Mouse (Mus musculus): ENCODE data around the gene Gm8220. TPM values are rescaled to one million over a fixed set of nuclear protein-coding genes. Genes with fewer than 3 reads are reported as not detected.
"Not testable (repeated sequence)": the region's sequence is repeated elsewhere in the genome, so short reads cannot be mapped to it uniquely, and the experiment has no call there.

Gene Gm8220
- not detected in 2 replicates for polyA plus RNA-seq (2011; ENCODE audit: insufficient read depth, insufficient read length, low replicate concordance, missing spikeins)

GRCm38 (mm10) chr14:44285280-44285679 is at the start of gene Gm8220:
Gm8220 (plus strand) TSS chr14:44285580.
- H3K4me1 ChIP-seq (ENCODE audit: control insufficient read depth, insufficient read depth, low read length); H3K27ac ChIP-seq (ENCODE audit: control insufficient read depth, insufficient read depth, low read depth, low read length, poor library complexity); H3K4me3 ChIP-seq (replicated peaks; ENCODE audit: control insufficient read depth, low read depth, low read length): not testable (repeated sequence)
- WGBS: 74% methylated on average over 2 of the region's 2 CpGs

GRCm38 (mm10) chr14:44248039-44248438 is 37.3 kb upstream of the Gm8220 start:
- TF ChIP-seq POLR2A (IDR thresholded peaks at IDR 0.05; ENCODE audit: borderline replicate concordance, control insufficient read depth, low read depth, low read length) (no peak), CTCF (IDR thresholded peaks at IDR 0.05; ENCODE audit: control insufficient read depth, insufficient read depth, low read length) (no peak)
- Histone ChIP-seq H3K4me3 (replicated peaks; ENCODE audit: control insufficient read depth, low read depth, low read length) (no peak overlapping the region), H3K27ac (ENCODE audit: control insufficient read depth, insufficient read depth, low read depth, low read length, poor library complexity) (no peak overlapping the region), H3K4me1 (ENCODE audit: control insufficient read depth, insufficient read depth, low read length) (no peaks in the 10 kb centered on the region)
- 84% methylated on average over 16 of the region's 16 CpGs for WGBS

- not testable (repeated sequence) for H3K4me3 ChIP-seq (replicated peaks; ENCODE audit: control insufficient read depth, low read depth, low read length); H3K4me1 ChIP-seq (ENCODE audit: control insufficient read depth, insufficient read depth, low read length); H3K27ac ChIP-seq (ENCODE audit: control insufficient read depth, insufficient read depth, low read depth, low read length, poor library complexity)
- WGBS: 66% methylated on average over 4 of the region's 4 CpGs
Observed at GRCm38 (mm10) chr14:44312049-44312448, 26.7 kb downstream of the Gm8220 start.

- H3K4me3 ChIP-seq (replicated peaks; ENCODE audit: control insufficient read depth, low read depth, low read length); H3K4me1 ChIP-seq (ENCODE audit: control insufficient read depth, insufficient read depth, low read length); H3K27ac ChIP-seq (ENCODE audit: control insufficient read depth, insufficient read depth, low read depth, low read length, poor library complexity): not testable (repeated sequence)
- no CpG with 5 or more reads among the region's 2 CpGs for WGBS
Observed at GRCm38 (mm10) chr14:44338484-44338883, 53.1 kb downstream of the Gm8220 start, which contains the start of gene Gm5930. Gm5930 (minus strand) TSS chr14:44338584.

Other genes with a start within 250 kb of the Gm8220 start
- 13.7 and 37.7 TPM in 2 replicates for gene Ear2, start 182.9 kb upstream of the Gm8220 start, polyA plus RNA-seq (2011; ENCODE audit: insufficient read depth, insufficient read length, low replicate concordance, missing spikeins)
- gene Gm3327, start 161.7 kb upstream of the Gm8220 start, polyA plus RNA-seq (2011; ENCODE audit: insufficient read depth, insufficient read length, low replicate concordance, missing spikeins): not detected in 2 replicates
- gene Gm8212, start 87.9 kb upstream of the Gm8220 start, polyA plus RNA-seq (2011; ENCODE audit: insufficient read depth, insufficient read length, low replicate concordance, missing spikeins): not detected in 2 replicates
- gene 4930503E14Rik, start 72.3 kb upstream of the Gm8220 start, polyA plus RNA-seq (2011; ENCODE audit: insufficient read depth, insufficient read length, low replicate concordance, missing spikeins): not detected in 2 replicates
- gene Gm5930, start 53.0 kb downstream of the Gm8220 start, polyA plus RNA-seq (2011; ENCODE audit: insufficient read depth, insufficient read length, low replicate concordance, missing spikeins): not detected in 2 replicates
- gene Gm8229, start 79.8 kb downstream of the Gm8220 start, polyA plus RNA-seq (2011; ENCODE audit: insufficient read depth, insufficient read length, low replicate concordance, missing spikeins): not detected in 2 replicates
- not detected in 2 replicates for gene Gm3371, start 125.1 kb downstream of the Gm8220 start, polyA plus RNA-seq (2011; ENCODE audit: insufficient read depth, insufficient read length, low replicate concordance, missing spikeins)
- gene Gm8232, start 148.1 kb downstream of the Gm8220 start, polyA plus RNA-seq (2011; ENCODE audit: insufficient read depth, insufficient read length, low replicate concordance, missing spikeins): not detected in 2 replicates
- not detected in 2 replicates for gene BC061237, start 206.9 kb downstream of the Gm8220 start, polyA plus RNA-seq (2011; ENCODE audit: insufficient read depth, insufficient read length, low replicate concordance, missing spikeins)
- not detected in 2 replicates for gene Gm17093, start 232.7 kb downstream of the Gm8220 start, polyA plus RNA-seq (2011; ENCODE audit: insufficient read depth, insufficient read length, low replicate concordance, missing spikeins)